Mouse (Mus musculus): ENCODE data around the gene Trim56.

DNA sequence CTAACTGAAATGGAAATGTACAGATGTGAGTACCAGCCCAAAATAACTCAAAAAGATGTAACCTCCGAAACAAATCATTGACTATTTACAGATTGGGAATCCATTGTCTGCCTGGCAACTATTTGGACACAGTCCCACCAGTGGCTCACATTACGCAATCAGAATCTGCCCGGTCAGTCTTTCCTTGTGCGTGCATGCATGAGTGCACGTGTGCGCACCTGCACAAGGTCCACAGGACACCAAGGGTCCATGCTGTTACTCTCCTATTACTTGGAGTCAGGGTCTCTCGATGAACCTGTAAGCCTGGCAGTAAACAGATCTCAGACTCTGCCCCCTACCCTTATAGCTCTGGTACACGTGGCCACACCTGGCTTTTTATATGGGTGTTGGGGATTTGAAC, 8.3 kb downstream of the Trim56 start:
- TF ChIP-seq CTCF (IDR thresholded peaks at IDR 0.05; ENCODE audit: control insufficient read depth, insufficient read depth, insufficient read length) (no peak), MYOD1 (IDR thresholded peaks at IDR 0.05; ENCODE audit: control insufficient read depth, insufficient read length, low read depth) (no peak), FOSL1 (IDR thresholded peaks at IDR 0.05; ENCODE audit: insufficient read depth, low read length, poor library complexity, severe bottlenecking) (no peak), USF1 (IDR thresholded peaks at IDR 0.05; ENCODE audit: low read depth) (no peak), MAX (IDR thresholded peaks at IDR 0.05) (no peak), MYOG (IDR thresholded peaks at IDR 0.05; ENCODE audit: control insufficient read depth, extremely low read depth, insufficient read length) (no peak), CEBPB (IDR thresholded peaks at IDR 0.05; ENCODE audit: low read depth) (peak; percentile 75)
